Mouse (Mus musculus): ENCODE measurements around the gene Sh3d19. TPM values are rescaled to one million over a fixed set of nuclear protein-coding genes. Genes with fewer than 3 reads are reported as not detected.

The Sh3d19 gene
- polyA plus RNA-seq (2012; rRNA removed) = 9.4 and 10.6 TPM in 2 replicates

- H3K4me1 ChIP-seq (ENCODE audit: control insufficient read depth, insufficient read depth, low read length) = peaks cover 5% of the 10 kb centered on the region
- no peaks in the 10 kb centered on the region for H3K27me3 ChIP-seq (ENCODE audit: control insufficient read depth, insufficient read depth, low read length)
- TF ChIP-seq POLR2A (IDR thresholded peaks at IDR 0.05; ENCODE audit: control insufficient read depth, low read depth, low read length) (0 out of 2 replicates have a peak, but pooled peaks have one; percentile 24), CTCF (IDR thresholded peaks at IDR 0.05; ENCODE audit: control insufficient read depth, insufficient read depth, insufficient replicate concordance, low read depth, low read length) (no peak)
- no peaks in the 10 kb centered on the region for H3K36me3 ChIP-seq (ENCODE audit: control insufficient read depth, insufficient read depth, low read length)
- peak within 1 kb of the TSS; percentile 73 for H3K27ac ChIP-seq (ENCODE audit: control insufficient read depth, insufficient read depth, low read depth, low read length)
- peak within 1 kb of the TSS; percentile 83 for H3K4me3 ChIP-seq (ENCODE audit: control insufficient read depth, low read depth, low read length)
Measured at GRCm38 (mm10) chr3:85970742-85971598, at the start of gene Sh3d19. TSS of gene Sh3d19 (plus strand) at chr3:85971109.

GRCm38 (mm10) chr3:85922331-85922730 is 48.6 kb upstream of the Sh3d19 start:
- H3K36me3 ChIP-seq (ENCODE audit: control insufficient read depth, insufficient read depth, low read length) = no peaks in the 10 kb centered on the region
- TF ChIP-seq CTCF (IDR thresholded peaks at IDR 0.05; ENCODE audit: control insufficient read depth, insufficient read depth, insufficient replicate concordance, low read depth, low read length) (no peak), POLR2A (IDR thresholded peaks at IDR 0.05; ENCODE audit: control insufficient read depth, low read depth, low read length) (no peak)
- H3K27me3 ChIP-seq (ENCODE audit: control insufficient read depth, insufficient read depth, low read length) = no peaks in the 10 kb centered on the region
- H3K4me1 ChIP-seq (ENCODE audit: control insufficient read depth, insufficient read depth, low read length) = peaks cover 11% of the 10 kb centered on the region
- H3K27ac ChIP-seq (ENCODE audit: control insufficient read depth, insufficient read depth, low read depth, low read length) = no peak overlapping the region
- no peak overlapping the region for H3K4me3 ChIP-seq (ENCODE audit: control insufficient read depth, low read depth, low read length)

- Histone ChIP-seq H3K4me1 (ENCODE audit: control insufficient read depth, insufficient read depth, low read length) (peaks cover 11% of the 10 kb centered on the region), H3K27ac (ENCODE audit: control insufficient read depth, insufficient read depth, low read depth, low read length) (no peak overlapping the region), H3K36me3 (ENCODE audit: control insufficient read depth, insufficient read depth, low read length) (no peaks in the 10 kb centered on the region), H3K4me3 (ENCODE audit: control insufficient read depth, low read depth, low read length) (no peak overlapping the region), H3K27me3 (ENCODE audit: control insufficient read depth, insufficient read depth, low read length) (no peaks in the 10 kb centered on the region)
- TF ChIP-seq CTCF (IDR thresholded peaks at IDR 0.05; ENCODE audit: control insufficient read depth, insufficient read depth, insufficient replicate concordance, low read depth, low read length) (no peak), POLR2A (IDR thresholded peaks at IDR 0.05; ENCODE audit: control insufficient read depth, low read depth, low read length) (no peak)
Measured at GRCm38 (mm10) chr3:85923343-85923742, 47.6 kb upstream of the Sh3d19 start.

- no peaks in the 10 kb centered on the region for H3K27me3 ChIP-seq (ENCODE audit: control insufficient read depth, insufficient read depth, low read length)
- peak overlapping the region; percentile 29; the same call in 1 of the 2 replicates for H3K4me3 ChIP-seq (ENCODE audit: control insufficient read depth, low read depth, low read length)
- H3K36me3 ChIP-seq (ENCODE audit: control insufficient read depth, insufficient read depth, low read length) = no peaks in the 10 kb centered on the region
- no peak overlapping the region for H3K27ac ChIP-seq (ENCODE audit: control insufficient read depth, insufficient read depth, low read depth, low read length)
- H3K4me1 ChIP-seq (ENCODE audit: control insufficient read depth, insufficient read depth, low read length) = peaks cover 11% of the 10 kb centered on the region
- TF ChIP-seq CTCF (IDR thresholded peaks at IDR 0.05; ENCODE audit: control insufficient read depth, insufficient read depth, insufficient replicate concordance, low read depth, low read length) (peak; percentile 97; the same call in 1 of the 2 replicates), POLR2A (IDR thresholded peaks at IDR 0.05; ENCODE audit: control insufficient read depth, low read depth, low read length) (no peak)
Measured at GRCm38 (mm10) chr3:85923954-85924945, 46.7 kb upstream of the Sh3d19 start.

- Histone ChIP-seq H3K4me1 (ENCODE audit: control insufficient read depth, insufficient read depth, low read length) (peaks cover 11% of the 10 kb centered on the region), H3K4me3 (ENCODE audit: control insufficient read depth, low read depth, low read length) (no peak overlapping the region), H3K36me3 (ENCODE audit: control insufficient read depth, insufficient read depth, low read length) (no peaks in the 10 kb centered on the region), H3K27me3 (ENCODE audit: control insufficient read depth, insufficient read depth, low read length) (no peaks in the 10 kb centered on the region), H3K27ac (ENCODE audit: control insufficient read depth, insufficient read depth, low read depth, low read length) (no peak overlapping the region)
- TF ChIP-seq CTCF (IDR thresholded peaks at IDR 0.05; ENCODE audit: control insufficient read depth, insufficient read depth, insufficient replicate concordance, low read depth, low read length) = no peak
- no peak for TF ChIP-seq POLR2A (IDR thresholded peaks at IDR 0.05; ENCODE audit: control insufficient read depth, low read depth, low read length)
Measured at GRCm38 (mm10) chr3:85927296-85927695, 43.6 kb upstream of the Sh3d19 start.

GRCm38 (mm10) chr3:85928140-85928611 is 42.7 kb upstream of the Sh3d19 start:
- TF ChIP-seq POLR2A (IDR thresholded peaks at IDR 0.05; ENCODE audit: control insufficient read depth, low read depth, low read length) (no peak), CTCF (IDR thresholded peaks at IDR 0.05; ENCODE audit: control insufficient read depth, insufficient read depth, insufficient replicate concordance, low read depth, low read length) (no peak)
- Histone ChIP-seq H3K4me3 (ENCODE audit: control insufficient read depth, low read depth, low read length) (no peak overlapping the region), H3K27ac (ENCODE audit: control insufficient read depth, insufficient read depth, low read depth, low read length) (no peak overlapping the region), H3K27me3 (ENCODE audit: control insufficient read depth, insufficient read depth, low read length) (no peaks in the 10 kb centered on the region), H3K36me3 (ENCODE audit: control insufficient read depth, insufficient read depth, low read length) (no peaks in the 10 kb centered on the region), H3K4me1 (ENCODE audit: control insufficient read depth, insufficient read depth, low read length) (peaks cover 10% of the 10 kb centered on the region)

All from testis, adult 2 months (tissue).